Mouse (Mus musculus) gastrocnemius, postnatal 25 days (tissue): ENCODE measurements around the gene Plekhm3. TPM values are rescaled to one million over a fixed set of nuclear protein-coding genes. Genes with fewer than 3 reads are reported as not detected.
"Not testable (repeated sequence)": the region's sequence is repeated elsewhere in the genome, so short reads cannot be mapped to it uniquely, and the experiment has no call there.

ENCODE experiments used
- DNase-seq: peaks from one replicate; pipeline ENCODE4 v3.0.0; 2022
- long read RNA-seq, 2 experiments: library from polyadenylated mRNA; stranded (forward); transcript quantifications; one replicate each; pipeline ENCODE4 v2.0.0; 2021
- total RNA-seq, 2 experiments: library from RNA; stranded (reverse); gene quantifications; 1 replicate in 1 of 2; 2 replicates in 1 of 2; pipeline ENCODE4 v1.2.3; 2021

Plekhm3 gene
- total RNA-seq = 1 to 10 TPM; 5.2 to 5.7 TPM
- long read RNA-seq, experiment 1, partial matches to known transcripts = 0 of 4 reads
- long read RNA-seq, experiment 1, other reads (novel, unspliced or antisense) = 4 of 4 reads
- long read RNA-seq, experiment 2, full-length matches to known transcripts = 1 of 3 reads
- long read RNA-seq, experiment 2, partial matches to known transcripts = 0 of 3 reads
- long read RNA-seq, experiment 2, other reads (novel, unspliced or antisense) = 2 of 3 reads

DNA sequence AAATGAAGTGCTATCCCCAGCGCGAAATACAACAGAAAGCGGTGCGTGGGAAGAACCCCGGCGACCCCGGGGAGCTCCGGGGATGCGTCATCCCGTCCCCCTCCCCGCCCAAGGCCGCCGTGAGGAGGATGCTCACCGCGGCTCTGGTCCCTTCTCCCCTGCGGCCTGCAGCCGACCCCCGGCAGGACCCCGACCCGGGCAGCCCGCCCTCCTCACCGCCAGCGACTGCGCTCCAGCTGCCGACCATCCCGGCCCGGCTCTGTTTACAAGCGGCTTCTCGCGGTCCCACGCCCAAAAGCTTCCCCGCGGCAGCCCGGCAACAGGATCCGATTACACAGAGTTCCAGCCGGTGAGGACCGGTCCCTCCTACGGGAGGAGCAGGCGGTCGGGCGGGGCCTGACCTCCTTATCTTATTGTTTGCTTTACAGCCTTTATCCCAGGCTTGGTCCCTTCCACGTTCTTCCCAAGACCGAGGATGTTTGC lies at the start of gene Plekhm3:
Gene Plekhm3, minus strand, starts transcription at position 346 of the 483 bp plus-strand sequence.
- DNase-seq = peak; percentile 77

DNA sequence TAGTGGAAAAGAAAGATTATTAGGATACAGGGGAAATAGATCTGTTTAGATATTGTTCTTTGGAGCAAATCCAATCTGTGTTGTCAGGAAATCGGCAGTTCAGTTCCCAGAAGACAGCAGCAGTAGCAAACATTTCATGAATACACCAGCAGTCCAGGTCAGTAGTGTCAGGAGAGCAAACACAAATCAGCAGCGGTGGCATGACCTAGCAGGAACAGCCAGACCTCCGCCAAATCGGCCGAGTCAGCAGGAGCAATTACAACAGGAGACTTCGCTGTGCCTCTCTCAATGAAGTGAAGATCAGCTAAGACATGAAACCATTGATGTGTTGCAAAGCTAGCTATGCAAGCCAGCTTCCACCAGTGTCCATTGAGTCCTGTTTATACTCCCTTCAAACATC lies 49.0 kb upstream of the Plekhm3 start:
- no peak for DNase-seq

- DNase-seq = no peak
These were observed 47.9 kb upstream of the Plekhm3 start for GRCm38 (mm10) chr1:65004526-65004925.

DNA sequence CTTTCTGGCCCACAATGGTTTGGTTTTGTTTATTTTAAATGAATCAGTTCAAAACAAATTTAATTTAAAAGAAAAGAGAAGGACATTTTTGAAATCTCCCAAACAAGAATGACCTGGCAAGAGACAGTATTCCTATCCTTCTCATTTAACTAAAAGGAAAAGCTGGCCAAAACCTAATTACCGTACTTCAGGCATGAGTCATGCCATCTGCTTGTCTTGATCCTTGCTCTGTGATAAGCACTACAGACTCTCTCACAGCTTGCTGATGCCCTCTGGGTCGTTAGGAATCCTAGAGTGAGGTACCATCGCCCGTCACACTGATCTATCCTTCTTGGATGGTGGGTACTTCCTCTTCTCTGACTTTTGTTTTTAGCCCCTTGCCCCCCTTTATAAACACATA lies 36.6 kb upstream of the Plekhm3 start:
- no peak for DNase-seq

DNA sequence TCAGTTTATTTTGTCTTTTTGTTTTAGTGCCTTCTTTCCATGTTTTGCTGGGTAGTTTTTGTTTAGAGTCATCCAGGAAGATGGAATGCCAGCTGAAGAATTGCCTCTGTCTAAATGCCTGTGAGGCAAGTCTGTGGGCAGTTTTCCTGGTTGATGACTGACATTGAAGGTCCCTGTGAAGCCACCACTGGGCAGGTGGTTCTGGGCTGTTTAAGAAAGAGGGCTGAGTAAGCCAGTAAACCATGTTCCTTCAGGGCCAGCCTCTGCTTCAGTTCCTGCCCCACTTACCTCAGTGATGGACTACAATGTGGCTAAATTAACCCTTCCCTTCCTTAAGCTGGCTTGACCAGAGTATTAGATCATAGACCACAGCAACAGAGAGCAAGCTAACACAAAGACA lies 31.6 kb upstream of the Plekhm3 start:
- no peak for DNase-seq

- DNase-seq = no peak
These were observed 29.5 kb upstream of the Plekhm3 start for GRCm38 (mm10) chr1:64986120-64986519.

DNA sequence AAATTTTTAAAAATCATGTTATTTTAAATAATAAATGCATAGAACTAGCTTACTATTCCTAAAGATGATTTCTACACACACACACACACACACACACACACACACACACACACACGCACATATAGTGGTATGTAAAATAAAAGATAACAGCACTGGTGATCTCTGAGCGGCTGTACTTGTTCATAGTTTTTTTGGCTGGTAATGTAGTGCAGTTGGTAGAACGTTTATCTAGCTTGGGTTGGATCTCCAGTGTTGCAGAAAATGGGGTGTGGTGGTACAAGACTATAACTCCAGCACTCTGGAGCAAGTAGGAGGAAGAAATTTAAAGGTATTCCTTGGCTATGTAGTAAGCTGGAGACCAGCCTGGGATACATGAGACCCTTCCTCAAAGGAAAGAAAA lies 26.6 kb upstream of the Plekhm3 start:
- no peak for DNase-seq

- DNase-seq = no peak
These were observed 21.7 kb upstream of the Plekhm3 start for GRCm38 (mm10) chr1:64978321-64978799.

GRCm38 (mm10) chr1:64975346-64975745 lies 18.7 kb upstream of the Plekhm3 start:
- DNase-seq = no peak

- no peak for DNase-seq
These were observed 14.1 kb upstream of the Plekhm3 start for GRCm38 (mm10) chr1:64970685-64971084.

DNA sequence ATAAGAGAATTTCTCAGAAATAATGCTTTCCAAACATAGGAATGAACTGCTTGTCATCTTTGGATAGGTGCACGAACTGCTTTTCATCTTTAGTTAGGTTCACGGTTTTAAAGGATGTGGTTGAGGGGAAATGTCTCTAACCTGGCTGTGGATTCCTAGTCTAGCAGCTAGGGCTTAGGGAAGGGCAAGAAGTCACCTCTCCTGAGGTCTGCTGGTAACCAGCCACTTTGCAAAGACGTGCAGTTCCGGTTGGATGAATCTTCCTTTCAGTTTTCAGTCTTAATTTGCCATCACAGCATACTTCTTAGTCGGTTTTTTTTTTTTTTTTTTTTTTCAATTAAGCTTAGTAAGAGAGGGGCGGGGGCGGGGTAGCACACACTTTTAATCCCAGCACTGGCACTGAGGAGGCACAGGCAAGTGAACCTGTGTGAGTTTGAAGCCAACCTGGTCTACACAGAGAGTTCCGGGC lies 431 bp upstream of the Plekhm3 start:
- DNase-seq = no peak

GRCm38 (mm10) chr1:64954786-64955185 lies 1.8 kb downstream of the Plekhm3 start:
- DNase-seq = not testable (repeated sequence)

GRCm38 (mm10) chr1:64950271-64950670 lies 6.4 kb downstream of the Plekhm3 start:
- DNase-seq = no peak

DNA sequence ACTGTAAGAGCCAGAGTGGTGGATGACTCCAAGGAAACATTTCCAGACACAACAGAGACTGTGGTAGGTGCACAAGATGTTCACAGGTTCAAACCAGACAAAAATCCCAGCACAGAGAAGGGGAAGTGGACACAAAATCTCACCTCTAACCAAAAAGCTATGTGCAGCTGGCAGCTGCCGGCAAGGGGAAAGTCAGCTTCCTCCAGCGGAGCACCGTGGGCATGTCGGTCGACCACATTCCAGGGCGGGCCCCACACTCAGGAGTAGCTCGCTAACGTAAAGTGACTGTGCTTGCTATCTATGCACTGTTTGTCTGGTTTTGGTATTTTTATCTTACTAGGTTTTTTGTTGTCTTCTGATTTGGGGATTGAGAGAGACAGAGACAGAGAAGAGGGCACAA lies 7.2 kb downstream of the Plekhm3 start:
- DNase-seq = no peak

DNA sequence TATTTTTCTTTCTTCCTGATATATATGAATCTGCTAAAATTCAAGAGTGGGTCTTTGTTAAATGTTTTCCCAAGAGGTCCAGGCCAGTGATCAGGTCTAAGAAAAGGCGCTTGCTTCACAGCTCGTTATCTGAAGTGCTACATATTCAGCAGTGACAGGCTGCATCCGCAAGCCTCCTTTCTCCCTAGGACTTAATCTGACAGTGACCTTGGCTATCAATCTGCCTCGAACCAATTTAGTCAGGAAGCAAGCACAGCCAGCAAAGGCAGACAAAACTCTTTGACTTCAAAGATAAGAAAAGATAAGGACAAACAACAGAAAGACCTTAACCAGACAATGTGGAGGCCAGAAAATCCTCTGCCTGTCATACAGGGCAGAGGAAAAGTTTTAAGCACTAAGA lies 10.5 kb downstream of the Plekhm3 start:
- DNase-seq = no peak

GRCm38 (mm10) chr1:64945214-64945785 lies 11.3 kb downstream of the Plekhm3 start:
- no peak for DNase-seq

DNA sequence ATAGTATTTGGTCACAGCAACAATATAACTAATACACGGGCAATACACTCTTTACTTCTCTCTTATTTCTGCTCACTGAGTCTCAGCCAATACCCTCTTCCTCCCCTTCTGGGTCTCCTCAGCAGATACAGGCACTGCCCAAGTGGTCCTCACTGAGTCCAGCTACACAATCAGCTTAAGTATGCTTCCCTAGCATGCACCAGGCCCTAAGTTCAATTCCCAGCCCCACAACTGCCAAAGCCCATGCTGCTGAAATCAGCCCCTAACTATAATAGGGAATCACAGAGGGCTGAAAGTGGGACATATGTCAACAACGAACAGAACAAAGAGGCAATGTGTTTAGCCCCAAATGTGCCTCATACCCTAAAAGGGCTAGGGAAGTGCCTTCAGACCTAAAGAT lies 11.9 kb downstream of the Plekhm3 start:
- DNase-seq = no peak

GRCm38 (mm10) chr1:64942006-64942755 lies 14.4 kb downstream of the Plekhm3 start:
- DNase-seq = no peak

DNA sequence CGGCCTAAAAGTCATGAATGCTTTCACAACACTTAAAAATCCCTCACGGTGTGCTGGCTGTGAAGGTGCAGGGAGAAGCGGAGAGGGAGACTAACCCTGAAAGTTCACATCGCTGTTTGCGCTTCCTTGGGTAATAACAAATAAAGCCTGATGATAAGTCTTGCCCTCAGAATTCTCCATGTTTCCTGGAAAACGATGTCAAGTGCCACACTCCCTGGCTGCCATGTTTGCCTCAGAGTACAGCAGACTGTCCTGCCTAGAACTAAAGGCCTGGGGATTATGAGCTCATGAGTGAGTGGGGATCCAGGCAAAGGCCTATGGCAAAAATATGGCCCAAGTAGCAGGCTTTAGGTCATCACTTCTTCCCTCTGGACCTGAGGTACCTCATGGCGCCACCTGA lies 17.7 kb downstream of the Plekhm3 start:
- no peak for DNase-seq

DNA sequence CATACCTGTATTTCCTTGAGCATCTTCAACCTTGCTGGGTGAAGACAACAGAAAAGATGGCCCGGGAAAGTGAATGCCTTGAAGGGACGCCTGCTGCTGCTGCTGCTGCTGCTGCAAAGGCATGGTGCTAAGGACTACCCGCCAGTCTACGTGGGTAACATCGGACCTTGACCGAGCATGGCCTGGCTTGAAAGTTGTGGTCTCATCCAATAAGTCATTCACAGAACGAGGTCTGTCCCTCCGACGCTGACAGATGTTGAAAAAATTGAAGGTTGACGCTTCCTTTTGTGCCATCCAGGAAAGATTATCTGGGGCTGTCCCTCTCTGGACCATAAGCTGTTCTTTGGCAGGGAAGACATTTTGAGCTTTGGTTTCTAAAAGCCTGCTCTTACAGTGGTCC lies 18.9 kb downstream of the Plekhm3 start:
- no peak for DNase-seq

DNA sequence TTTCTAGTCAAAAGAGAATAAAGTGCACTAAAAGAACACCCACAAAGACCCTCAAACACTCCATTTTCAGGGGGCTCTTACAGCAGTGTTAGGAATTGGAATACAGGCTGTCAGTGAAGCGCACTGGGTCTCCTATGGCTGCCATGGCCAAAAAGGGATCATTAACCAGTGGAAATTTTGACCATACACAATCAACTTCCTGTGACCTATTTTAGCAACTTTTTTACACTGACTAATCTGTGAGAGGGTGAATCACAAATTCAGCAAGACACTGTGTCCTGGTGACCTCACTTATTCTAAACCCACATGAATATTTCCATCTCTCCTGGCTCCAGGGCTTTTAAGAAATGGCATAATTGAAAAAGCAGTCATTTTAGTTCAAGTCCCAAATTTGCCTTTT lies 23.7 kb downstream of the Plekhm3 start:
- DNase-seq = no peak

- no peak for DNase-seq
These were observed 26.5 kb downstream of the Plekhm3 start for GRCm38 (mm10) chr1:64930124-64930523.

DNA sequence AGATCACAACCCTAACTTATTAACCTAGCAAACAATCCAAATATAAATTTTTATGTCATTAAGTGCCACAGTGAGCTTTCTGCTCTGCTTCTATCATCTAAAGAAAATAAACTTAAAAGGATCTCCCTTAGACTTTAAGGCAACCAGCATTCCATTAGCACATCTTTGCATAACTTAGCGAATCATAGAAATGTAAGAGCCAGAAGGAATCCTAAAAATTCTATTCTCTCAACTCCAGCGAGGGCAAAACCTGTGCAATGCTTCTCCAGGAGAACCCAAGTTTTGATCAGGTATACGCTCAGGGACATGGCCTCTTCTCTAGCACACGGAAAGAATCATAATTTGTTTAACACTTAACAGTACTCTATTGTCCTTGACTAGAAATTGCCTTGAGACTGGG lies 27.0 kb downstream of the Plekhm3 start:
- DNase-seq = no peak
